Comparison of ENCODE assay signal across 8 mouse cellular contexts in the genomic region with DNA sequence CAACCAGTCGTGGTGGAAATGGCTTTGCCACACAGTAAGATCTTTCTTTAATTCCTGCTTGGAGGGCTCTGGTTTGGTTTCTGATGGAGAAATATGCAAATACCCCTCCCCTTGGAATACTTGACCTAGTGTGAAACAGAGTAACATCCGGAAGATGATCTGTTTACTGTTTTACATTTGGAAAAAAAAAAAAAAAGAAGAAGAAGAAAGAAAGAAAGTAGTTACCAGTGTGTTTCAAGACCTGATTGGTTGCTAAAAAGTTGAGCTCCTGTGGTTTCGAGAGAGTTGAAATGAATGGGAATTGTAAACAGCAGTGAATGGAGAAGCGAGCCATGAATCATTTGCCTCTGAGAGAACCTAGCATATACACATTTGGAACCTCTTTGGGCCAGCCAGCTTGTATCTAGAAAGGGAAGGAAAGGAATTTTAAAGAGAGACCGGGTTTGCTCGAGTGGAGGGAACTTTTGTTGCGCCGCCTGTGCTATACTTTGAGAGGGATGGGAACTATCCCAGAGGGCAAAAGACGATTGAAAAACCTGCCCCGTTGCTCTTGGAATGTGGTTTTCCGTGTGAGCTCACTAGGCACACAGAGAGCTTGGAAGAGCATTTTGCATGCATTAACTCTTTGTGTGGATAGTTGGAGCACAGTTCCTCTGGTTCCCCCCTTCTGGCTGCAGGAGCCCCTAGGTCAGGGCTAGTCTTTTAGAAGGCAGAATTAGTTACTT.
DNase-seq lines count a peak whose midpoint lies in the region; ATAC-seq and TF ChIP-seq lines count a peak whose summit lies in the region.

No protein-coding gene starts in this region.

- WGBS in heart, adult 2 months, result 6% methylated on average over 11 of the region's 11 CpGs
- 2% methylated on average over 11 of the region's 11 CpGs for WGBS in hindbrain, embryonic 14.5 days
- WGBS in thymus, adult 2 months, result 6% methylated on average over 11 of the region's 11 CpGs

- peak overlapping the region; percentile 54 for H3K9ac ChIP-seq in heart, adult 2 months (ENCODE audit: low read depth, low read length)
- H3K9ac ChIP-seq in hindbrain, embryonic 14.5 days, result no peak overlapping the region

- peak overlapping the region; percentile 34 for H3K4me2 ChIP-seq in hindbrain, embryonic 14.5 days (replicated peaks)

- no peak for DNase-seq in heart, adult 2 months
- DNase-seq in heart, postnatal 4 days, result no peak
- DNase-seq in ZHBTc4 (ENCODE audit: low read depth, low spot score), result peak; percentile 48
- DNase-seq in hindbrain, embryonic 14.5 days (ENCODE audit: low spot score), result no peak
- DNase-seq in mesoderm, embryonic 11.5 days (ENCODE audit: low read depth, low spot score), result peak; percentile 47
- no peak for DNase-seq in layer of hippocampus, postnatal 14 days (ENCODE audit: low spot score in 2 of 2)
- DNase-seq in thymus, postnatal 36 days, result no peak
- DNase-seq in thymus, adult 2 months, result no peak

- ATAC-seq in hindbrain, embryonic 14.5 days (ENCODE audit: low FRiP score), result no peak

- H3K4me3 ChIP-seq in heart, adult 2 months, result peak overlapping the region; percentile 54
- no peak overlapping the region for H3K4me3 ChIP-seq in hindbrain, embryonic 14.5 days (replicated peaks; ENCODE audit: low read length)
- no peak overlapping the region for H3K4me3 ChIP-seq in thymus, adult 2 months (ENCODE audit: control insufficient read depth, insufficient read depth, low read length)

- H3K36me3 ChIP-seq in heart, adult 2 months (ENCODE audit: control insufficient read depth, insufficient read depth, low read length), result no peaks in the 10 kb centered on the region
- H3K36me3 ChIP-seq in hindbrain, embryonic 14.5 days (replicated peaks; ENCODE audit: control insufficient read depth, insufficient read depth), result peaks cover 16% of the 10 kb centered on the region; the same call in 1 of the 2 replicates
- H3K36me3 ChIP-seq in thymus, adult 2 months (ENCODE audit: control insufficient read depth, insufficient read depth, low read length), result no peaks in the 10 kb centered on the region

- H3K27me3 ChIP-seq in heart, adult 2 months (ENCODE audit: control insufficient read depth, insufficient read depth, low read length), result no peaks in the 10 kb centered on the region
- no peaks in the 10 kb centered on the region for H3K27me3 ChIP-seq in hindbrain, embryonic 14.5 days (ENCODE audit: control insufficient read depth, insufficient read depth, low read length)
- H3K27me3 ChIP-seq in thymus, adult 2 months (ENCODE audit: control insufficient read depth, insufficient read depth, low read length), result no peaks in the 10 kb centered on the region

- H3K27ac ChIP-seq in heart, adult 2 months, result peak overlapping the region; percentile 84
- H3K27ac ChIP-seq in hindbrain, embryonic 14.5 days, result no peak overlapping the region
- H3K27ac ChIP-seq in thymus, adult 2 months (ENCODE audit: control insufficient read depth, insufficient read depth, low read length), result no peak overlapping the region

- peaks cover 3% of the 10 kb centered on the region for H3K4me1 ChIP-seq in heart, adult 2 months (ENCODE audit: control insufficient read depth, insufficient read depth, low read length)
- peaks cover 8% of the 10 kb centered on the region; the same call in 1 of the 2 replicates for H3K4me1 ChIP-seq in hindbrain, embryonic 14.5 days (replicated peaks; ENCODE audit: control insufficient read depth, insufficient read depth, low read length)
- no peaks in the 10 kb centered on the region for H3K4me1 ChIP-seq in thymus, adult 2 months (replicated peaks; ENCODE audit: control insufficient read depth, insufficient read depth, low read length)

- no peaks in the 10 kb centered on the region for H3K9me3 ChIP-seq in hindbrain, embryonic 14.5 days (ENCODE audit: control insufficient read depth, low read length)

- no peak for TF ChIP-seq EP300 in heart, adult 2 months (IDR thresholded peaks at IDR 0.05; ENCODE audit: insufficient read depth, low read depth, low read length)

- intact Hi-C loops in heart, adult 2 months (cut with DNase I), result loop anchor here (2.0 kb wide), 1 partner anchor 18 kb away; no protein-coding TSS in a partner anchor

- TF ChIP-seq POLR2A in heart, adult 2 months (IDR thresholded peaks at IDR 0.05; ENCODE audit: insufficient read depth, low read depth, low read length), result no peak
- TF ChIP-seq POLR2A in thymus, adult 2 months (IDR thresholded peaks at IDR 0.05; ENCODE audit: control insufficient read depth, extremely low read depth, insufficient read depth, low read length, poor library complexity), result no peak

- H3K79me2 ChIP-seq in heart, adult 2 months (replicated peaks; ENCODE audit: control insufficient read depth, insufficient read depth, low read length), result no peaks in the 10 kb centered on the region

- TF ChIP-seq CTCF in heart, adult 2 months (IDR thresholded peaks at IDR 0.05), result no peak
- no peak for TF ChIP-seq CTCF in thymus, adult 2 months (IDR thresholded peaks at IDR 0.05; ENCODE audit: borderline replicate concordance, control insufficient read depth, extremely low read depth, insufficient read depth, low read length, poor library complexity)

Comparison
In these comparisons a context has a peak if more than half of its experiments do, and no peak if none do; other contexts are left out.
1. DNase-seq: peak in ZHBTc4 (single experiment) and mesoderm, embryonic 11.5 days (single experiment); none in heart, adult 2 months (0 of 2), heart, postnatal 4 days (single experiment), hindbrain, embryonic 14.5 days (single experiment), layer of hippocampus, postnatal 14 days (0 of 2), thymus, postnatal 36 days (0 of 2) and thymus, adult 2 months (single experiment).